Mouse (Mus musculus): ENCODE measurements around the gene Cnbd2. TPM values are rescaled to one million over a fixed set of nuclear protein-coding genes. Genes with fewer than 3 reads are reported as not detected.
A peak's percentile ranks its signal among the peaks of the same experiment; 100 is the strongest.

Cnbd2 gene
- polyA plus RNA-seq, 1 experiment from 2014 or later: 6.2 TPM

DNA sequence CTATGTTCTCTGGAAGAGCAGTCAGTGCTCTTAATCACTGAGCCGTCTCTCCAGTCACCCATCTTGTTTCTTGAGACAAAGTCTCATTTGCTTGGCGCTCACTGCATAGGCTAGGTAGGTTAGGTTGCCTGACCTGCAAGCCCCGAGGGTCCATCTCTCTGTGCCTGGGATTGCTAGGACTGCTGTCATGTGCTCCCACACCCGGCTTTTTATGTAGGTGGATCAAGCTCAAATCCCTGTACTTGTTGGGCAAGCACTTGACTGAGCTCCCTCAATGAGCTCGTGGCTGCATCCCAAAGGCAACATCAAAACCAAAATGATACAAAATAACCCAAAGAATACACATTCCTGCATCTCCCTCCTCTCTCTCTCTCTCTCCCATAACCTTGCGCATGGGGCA is 9.4 kb downstream of the Cnbd2 start:
- 0 out of 2 replicates have a peak, but pooled peaks cover 2% of the 10 kb centered on the region for H3K9me3 ChIP-seq (ENCODE audit: control insufficient read depth, low read length)
- no peak overlapping the region for H3K4me2 ChIP-seq (ENCODE audit: low read length)
- H3K36me3 ChIP-seq (ENCODE audit: control insufficient read depth, insufficient read depth, low read length): 0 out of 2 replicates have a peak, but pooled peaks cover 3% of the 10 kb centered on the region
- H3K27me3 ChIP-seq (replicated peaks; ENCODE audit: control insufficient read depth, insufficient read depth, low read length): no peaks in the 10 kb centered on the region
- 86% methylated on average over 6 of the region's 6 CpGs for WGBS
- H3K27ac ChIP-seq (ENCODE audit: low read depth, low read length): no peak overlapping the region
- ATAC-seq: no peak
- H3K9ac ChIP-seq (ENCODE audit: low read depth, low read length): no peak overlapping the region
- no peak overlapping the region for H3K4me3 ChIP-seq (ENCODE audit: low read length)
- no peaks in the 10 kb centered on the region for H3K4me1 ChIP-seq (ENCODE audit: control insufficient read depth, insufficient read depth, low read depth, low read length)

GRCm38 (mm10) chr2:156324116-156324588 is 12.1 kb downstream of the Cnbd2 start:
- no peaks in the 10 kb centered on the region for H3K4me1 ChIP-seq (ENCODE audit: control insufficient read depth, insufficient read depth, low read depth, low read length)
- no peak overlapping the region for H3K9ac ChIP-seq (ENCODE audit: low read depth, low read length)
- 0 out of 2 replicates have a peak, but pooled peaks cover 3% of the 10 kb centered on the region for H3K36me3 ChIP-seq (ENCODE audit: control insufficient read depth, insufficient read depth, low read length)
- H3K9me3 ChIP-seq (ENCODE audit: control insufficient read depth, low read length): 0 out of 2 replicates have a peak, but pooled peaks cover 2% of the 10 kb centered on the region
- H3K27me3 ChIP-seq (replicated peaks; ENCODE audit: control insufficient read depth, insufficient read depth, low read length): no peaks in the 10 kb centered on the region
- WGBS: 66% methylated on average over 6 of the region's 6 CpGs
- no peak overlapping the region for H3K27ac ChIP-seq (ENCODE audit: low read depth, low read length)
- H3K4me2 ChIP-seq (ENCODE audit: low read length): no peak overlapping the region
- no peak overlapping the region for H3K4me3 ChIP-seq (ENCODE audit: low read length)
- ATAC-seq: no peak

- ATAC-seq: no peak
- H3K9ac ChIP-seq (ENCODE audit: low read depth, low read length): no peak overlapping the region
- H3K27me3 ChIP-seq (replicated peaks; ENCODE audit: control insufficient read depth, insufficient read depth, low read length): no peaks in the 10 kb centered on the region
- H3K4me1 ChIP-seq (ENCODE audit: control insufficient read depth, insufficient read depth, low read depth, low read length): no peaks in the 10 kb centered on the region
- H3K4me2 ChIP-seq (ENCODE audit: low read length): no peak overlapping the region
- no peak overlapping the region for H3K27ac ChIP-seq (ENCODE audit: low read depth, low read length)
- WGBS: 52% methylated on average over 5 of the region's 5 CpGs
- no peak overlapping the region for H3K4me3 ChIP-seq (ENCODE audit: low read length)
- 0 out of 2 replicates have a peak, but pooled peaks cover 3% of the 10 kb centered on the region for H3K36me3 ChIP-seq (ENCODE audit: control insufficient read depth, insufficient read depth, low read length)
- 0 out of 2 replicates have a peak, but pooled peaks cover 2% of the 10 kb centered on the region for H3K9me3 ChIP-seq (ENCODE audit: control insufficient read depth, low read length)
These were observed 12.6 kb downstream of the Cnbd2 start for GRCm38 (mm10) chr2:156324681-156325080.

- H3K27me3 ChIP-seq (replicated peaks; ENCODE audit: control insufficient read depth, insufficient read depth, low read length): no peaks in the 10 kb centered on the region
- H3K4me2 ChIP-seq (ENCODE audit: low read length): no peak overlapping the region
- H3K27ac ChIP-seq (ENCODE audit: low read depth, low read length): no peak overlapping the region
- no peaks in the 10 kb centered on the region for H3K9me3 ChIP-seq (ENCODE audit: control insufficient read depth, low read length)
- no peaks in the 10 kb centered on the region for H3K36me3 ChIP-seq (ENCODE audit: control insufficient read depth, insufficient read depth, low read length)
- 80% methylated on average over 1 of the region's 1 CpGs for WGBS
- no peak overlapping the region for H3K9ac ChIP-seq (ENCODE audit: low read depth, low read length)
- no peaks in the 10 kb centered on the region for H3K4me1 ChIP-seq (ENCODE audit: control insufficient read depth, insufficient read depth, low read depth, low read length)
- ATAC-seq: no peak
- H3K4me3 ChIP-seq (ENCODE audit: low read length): no peak overlapping the region
These were observed 18.6 kb downstream of the Cnbd2 start for GRCm38 (mm10) chr2:156330681-156331080.

DNA sequence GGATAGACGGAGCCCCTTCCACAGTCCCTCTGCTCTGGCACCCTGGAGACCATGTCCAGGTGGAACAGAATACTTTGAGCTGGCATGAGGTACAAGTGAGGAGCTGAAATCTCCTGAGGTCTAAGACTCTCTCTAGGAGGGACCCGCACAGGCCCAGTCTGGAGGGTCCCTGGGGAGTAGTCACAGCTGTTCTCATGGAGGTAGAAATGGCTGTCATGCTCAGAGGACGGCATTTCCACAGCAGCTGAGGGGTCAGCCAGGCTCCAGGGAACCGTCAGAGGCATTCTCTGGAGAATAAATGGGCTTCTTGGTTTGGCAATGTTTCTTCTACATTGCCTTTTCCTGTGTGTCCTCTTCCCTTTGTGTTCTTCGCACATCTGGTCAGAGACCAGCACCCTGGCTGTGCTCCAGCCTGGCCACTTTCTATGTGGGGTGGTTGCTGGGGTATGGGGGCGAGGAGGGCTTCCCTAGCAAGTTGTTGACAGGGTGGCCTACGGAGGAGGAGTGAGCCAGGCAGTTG is 19.4 kb downstream of the Cnbd2 start:
- H3K9ac ChIP-seq (ENCODE audit: low read depth, low read length): no peak overlapping the region
- no peaks in the 10 kb centered on the region for H3K9me3 ChIP-seq (ENCODE audit: control insufficient read depth, low read length)
- no peaks in the 10 kb centered on the region for H3K36me3 ChIP-seq (ENCODE audit: control insufficient read depth, insufficient read depth, low read length)
- H3K4me3 ChIP-seq (ENCODE audit: low read length): no peak overlapping the region
- no peaks in the 10 kb centered on the region for H3K4me1 ChIP-seq (ENCODE audit: control insufficient read depth, insufficient read depth, low read depth, low read length)
- no peak overlapping the region for H3K4me2 ChIP-seq (ENCODE audit: low read length)
- no peaks in the 10 kb centered on the region for H3K27me3 ChIP-seq (replicated peaks; ENCODE audit: control insufficient read depth, insufficient read depth, low read length)
- H3K27ac ChIP-seq (ENCODE audit: low read depth, low read length): no peak overlapping the region
- ATAC-seq: no peak
- WGBS: 73% methylated on average over 7 of the region's 7 CpGs

DNA sequence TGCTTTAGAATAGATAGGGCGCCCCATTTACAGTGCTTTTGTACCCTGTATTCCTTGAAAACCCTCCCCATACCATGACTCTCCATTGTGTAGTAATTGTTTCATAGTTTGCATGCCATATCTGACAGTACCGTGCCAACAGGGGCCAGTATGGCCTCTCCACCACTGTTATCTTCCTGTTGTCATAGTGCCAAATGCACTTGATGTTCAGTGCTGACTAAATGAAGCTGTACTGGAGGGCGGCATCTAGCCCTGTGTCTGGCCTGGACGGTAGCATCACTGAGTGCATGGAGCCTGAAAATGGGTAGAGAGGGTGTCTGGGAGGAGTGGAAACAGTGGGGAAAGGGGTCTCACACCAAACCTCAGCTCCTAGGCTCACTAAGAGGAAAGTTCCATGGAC is 28.0 kb downstream of the Cnbd2 start:
- WGBS: 90% methylated on average over 4 of the region's 4 CpGs
- no peaks in the 10 kb centered on the region for H3K27me3 ChIP-seq (replicated peaks; ENCODE audit: control insufficient read depth, insufficient read depth, low read length)
- ATAC-seq: no peak

DNA sequence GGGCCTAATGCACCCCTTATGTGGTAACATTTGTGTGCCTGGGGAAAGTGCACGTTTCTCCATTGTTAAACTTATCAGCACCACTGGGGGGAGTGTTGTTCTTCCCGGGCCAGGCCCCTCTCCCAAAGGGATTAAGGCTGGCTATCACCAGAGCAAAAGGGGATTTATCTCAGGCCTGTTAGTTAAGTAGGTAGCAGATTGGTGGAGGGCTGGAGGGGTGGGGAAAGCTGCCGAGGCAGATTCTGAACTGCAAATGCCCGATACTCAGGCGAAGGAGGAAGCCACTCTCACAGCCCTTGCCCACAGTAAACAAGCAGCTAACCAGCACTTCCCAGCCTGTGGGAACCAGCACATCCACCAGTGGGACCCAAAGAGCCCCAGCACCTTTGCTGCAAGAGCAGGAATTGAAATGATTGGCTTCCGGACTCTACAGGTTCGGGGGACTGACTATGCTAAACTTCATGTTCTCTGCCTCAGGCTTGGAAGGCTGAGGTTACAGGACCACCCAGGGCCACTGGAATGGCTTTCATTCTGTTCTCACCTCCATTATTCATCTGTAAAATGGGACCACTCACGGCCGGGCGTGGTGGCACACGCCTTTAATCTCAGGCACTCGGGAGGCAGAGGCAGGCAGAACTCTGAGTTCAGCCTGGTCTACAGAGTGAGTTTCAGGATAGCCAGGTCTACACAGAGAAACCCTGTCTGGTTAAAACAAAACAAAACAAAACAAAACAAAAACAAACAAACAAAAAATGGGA is 32.9 kb downstream of the Cnbd2 start:
- 64% methylated on average over 12 of the region's 12 CpGs for WGBS
- no peak overlapping the region for H3K4me3 ChIP-seq (ENCODE audit: low read length)
- H3K9ac ChIP-seq (ENCODE audit: low read depth, low read length): no peak overlapping the region
- no peaks in the 10 kb centered on the region for H3K4me1 ChIP-seq (ENCODE audit: control insufficient read depth, insufficient read depth, low read depth, low read length)
- no peak for ATAC-seq
- no peak overlapping the region for H3K4me2 ChIP-seq (ENCODE audit: low read length)
- H3K36me3 ChIP-seq (ENCODE audit: control insufficient read depth, insufficient read depth, low read length): no peaks in the 10 kb centered on the region
- H3K27me3 ChIP-seq (replicated peaks; ENCODE audit: control insufficient read depth, insufficient read depth, low read length): no peaks in the 10 kb centered on the region
- no peaks in the 10 kb centered on the region for H3K9me3 ChIP-seq (ENCODE audit: control insufficient read depth, low read length)
- no peak overlapping the region for H3K27ac ChIP-seq (ENCODE audit: low read depth, low read length)

More for the DNA sequence above, 28.0 kb downstream of the Cnbd2 start:
- Histone ChIP-seq H3K36me3 (ENCODE audit: control insufficient read depth, insufficient read depth, low read length) (no peaks in the 10 kb centered on the region), H3K4me1 (ENCODE audit: control insufficient read depth, insufficient read depth, low read depth, low read length) (no peaks in the 10 kb centered on the region), H3K9me3 (ENCODE audit: control insufficient read depth, low read length) (no peaks in the 10 kb centered on the region), H3K4me3 (ENCODE audit: low read length) (no peak overlapping the region), H3K27ac (ENCODE audit: low read depth, low read length) (no peak overlapping the region), H3K4me2 (ENCODE audit: low read length) (no peak overlapping the region), H3K9ac (ENCODE audit: low read depth, low read length) (no peak overlapping the region)

GRCm38 (mm10) chr2:156348812-156349211 is 36.7 kb downstream of the Cnbd2 start:
- H3K9me3 ChIP-seq (ENCODE audit: control insufficient read depth, low read length): no peaks in the 10 kb centered on the region
- no peak for ATAC-seq
- no peak overlapping the region for H3K4me2 ChIP-seq (ENCODE audit: low read length)
- no peak overlapping the region for H3K4me3 ChIP-seq (ENCODE audit: low read length)
- no peak overlapping the region for H3K9ac ChIP-seq (ENCODE audit: low read depth, low read length)
- no peaks in the 10 kb centered on the region; the same call in 1 of the 2 replicates for H3K4me1 ChIP-seq (ENCODE audit: control insufficient read depth, insufficient read depth, low read depth, low read length)
- no peak overlapping the region for H3K27ac ChIP-seq (ENCODE audit: low read depth, low read length)
- no peaks in the 10 kb centered on the region for H3K27me3 ChIP-seq (replicated peaks; ENCODE audit: control insufficient read depth, insufficient read depth, low read length)
- H3K36me3 ChIP-seq (ENCODE audit: control insufficient read depth, insufficient read depth, low read length): no peaks in the 10 kb centered on the region
- WGBS: 88% methylated on average over 4 of the region's 4 CpGs

DNA sequence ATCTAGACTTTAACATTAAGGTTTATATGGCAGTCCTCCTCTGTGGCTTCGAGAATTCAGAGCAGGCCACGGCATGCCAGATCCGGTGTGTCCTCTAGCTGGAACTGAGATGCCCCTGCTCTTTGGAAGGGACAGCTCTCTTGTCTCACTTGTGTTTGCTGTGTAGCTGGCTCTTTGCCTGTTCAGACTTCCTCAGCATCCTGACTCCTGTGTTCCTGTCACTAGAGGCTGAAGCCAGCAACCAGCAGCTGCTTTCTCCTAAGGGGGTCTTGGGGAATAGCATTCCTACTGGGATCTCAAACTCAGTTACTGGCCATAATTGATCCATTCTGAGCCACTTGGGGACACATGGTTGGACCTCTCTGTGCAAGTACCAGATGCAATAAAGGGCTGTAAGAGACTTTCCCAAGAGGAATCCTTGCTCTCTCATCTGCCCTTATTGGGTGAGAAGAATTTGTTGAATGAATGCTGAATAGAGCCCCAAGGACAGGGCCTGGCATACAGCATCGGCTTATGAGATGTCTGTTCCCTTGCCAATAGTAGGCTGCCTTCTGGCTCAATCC is 37.3 kb downstream of the Cnbd2 start:
- 86% methylated on average over 4 of the region's 4 CpGs for WGBS
- H3K27ac ChIP-seq (ENCODE audit: low read depth, low read length): peak overlapping the region; percentile 13; the same call in 1 of the 2 replicates
- no peak overlapping the region for H3K4me3 ChIP-seq (ENCODE audit: low read length)
- no peaks in the 10 kb centered on the region for H3K36me3 ChIP-seq (ENCODE audit: control insufficient read depth, insufficient read depth, low read length)
- no peak overlapping the region for H3K9ac ChIP-seq (ENCODE audit: low read depth, low read length)
- 0 out of 2 replicates have a peak, but pooled peaks have one; percentile 27 for ATAC-seq
- H3K4me2 ChIP-seq (ENCODE audit: low read length): no peak overlapping the region
- H3K4me1 ChIP-seq (ENCODE audit: control insufficient read depth, insufficient read depth, low read depth, low read length): no peaks in the 10 kb centered on the region; the same call in 1 of the 2 replicates
- no peaks in the 10 kb centered on the region for H3K27me3 ChIP-seq (replicated peaks; ENCODE audit: control insufficient read depth, insufficient read depth, low read length)
- no peaks in the 10 kb centered on the region for H3K9me3 ChIP-seq (ENCODE audit: control insufficient read depth, low read length)
